In genomic region chr11:101008206-101009045, GRCm38 (mm10) we compare ENCODE assay signal across 8 mouse cellular contexts. TPM values are rescaled to one million over a fixed set of nuclear protein-coding genes. Genes with fewer than 3 reads are reported as not detected.
DNase-seq lines count a peak whose midpoint lies in the region; ATAC-seq lines count a peak whose summit lies in the region.

No protein-coding gene starts in this region.

- no peaks in the 10 kb centered on the region for H3K27me3 ChIP-seq in heart, embryonic 11.5 days (ENCODE audit: control insufficient read depth, insufficient read depth, low read length)
- H3K27me3 ChIP-seq in limb, embryonic 11.5 days (ENCODE audit: control insufficient read depth, insufficient read depth, low read length) = no peaks in the 10 kb centered on the region
- 0 out of 2 replicates have a peak, but pooled peaks cover 2% of the 10 kb centered on the region for H3K27me3 ChIP-seq in midbrain, embryonic 15.5 days (replicated peaks)

- peak; percentile 42 for DNase-seq in layer of hippocampus, adult 9-10 months (ENCODE audit: low spot score)
- no peak for DNase-seq in layer of hippocampus, adult 8-10 months (ENCODE audit: low spot score in 2 of 2)
- peak; percentile 82 for DNase-seq in adipocyte (ENCODE audit: low spot score)
- no peak for DNase-seq in limb, embryonic 11.5 days (ENCODE audit: low spot score)
- DNase-seq in right cerebral cortex, postnatal 36 days (ENCODE audit: low spot score in 2 of 2) = no peak
- DNase-seq in right cerebral cortex, adult 18-20 months = no peak

- no peak for ATAC-seq in heart, embryonic 11.5 days (replicated peaks; ENCODE audit: insufficient number of reproducible peaks, low FRiP score, low TSS enrichment)
- ATAC-seq in limb, embryonic 11.5 days (ENCODE audit: insufficient number of reproducible peaks, low FRiP score, low TSS enrichment, low read depth) = no peak
- ATAC-seq in midbrain, embryonic 15.5 days (replicated peaks) = no peak; the same call in 1 of the 2 replicates

- no peaks in the 10 kb centered on the region for H3K36me3 ChIP-seq in heart, embryonic 11.5 days (ENCODE audit: control insufficient read depth, insufficient read depth, low read length)
- H3K36me3 ChIP-seq in limb, embryonic 11.5 days (ENCODE audit: control insufficient read depth, insufficient read depth, low read length) = peaks cover 2% of the 10 kb centered on the region; the same call in 1 of the 2 replicates
- H3K36me3 ChIP-seq in midbrain, embryonic 15.5 days (replicated peaks) = no peaks in the 10 kb centered on the region

- H3K9me3 ChIP-seq in heart, embryonic 11.5 days (replicated peaks; ENCODE audit: control insufficient read depth, low read length) = no peaks in the 10 kb centered on the region
- H3K9me3 ChIP-seq in limb, embryonic 11.5 days (ENCODE audit: control insufficient read depth, low read length) = no peaks in the 10 kb centered on the region
- no peaks in the 10 kb centered on the region for H3K9me3 ChIP-seq in midbrain, embryonic 15.5 days

- peak overlapping the region; percentile 79 for H3K4me3 ChIP-seq in heart, embryonic 11.5 days (ENCODE audit: low read depth, low read length)
- peak overlapping the region; percentile 58 for H3K4me3 ChIP-seq in limb, embryonic 11.5 days (ENCODE audit: low read depth, low read length)
- peak overlapping the region; percentile 73 for H3K4me3 ChIP-seq in midbrain, embryonic 15.5 days

- peak overlapping the region; percentile 86 for H3K27ac ChIP-seq in heart, embryonic 11.5 days (ENCODE audit: low read depth, low read length)
- H3K27ac ChIP-seq in limb, embryonic 11.5 days (replicated peaks; ENCODE audit: low read depth, low read length) = no peak overlapping the region
- peak overlapping the region; percentile 91 for H3K27ac ChIP-seq in midbrain, embryonic 15.5 days

- peaks cover 15% of the 10 kb centered on the region; the same call in 1 of the 2 replicates for H3K4me1 ChIP-seq in heart, embryonic 11.5 days (ENCODE audit: control insufficient read depth, insufficient read depth, low read length)
- peaks cover 3% of the 10 kb centered on the region; the same call in 1 of the 2 replicates for H3K4me1 ChIP-seq in limb, embryonic 11.5 days (ENCODE audit: control insufficient read depth, insufficient read depth, low read length)
- H3K4me1 ChIP-seq in midbrain, embryonic 15.5 days = peaks cover 29% of the 10 kb centered on the region

- H3K4me2 ChIP-seq in heart, embryonic 11.5 days = peak overlapping the region; percentile 86
- H3K4me2 ChIP-seq in limb, embryonic 11.5 days (ENCODE audit: low read depth, severe bottlenecking) = peak overlapping the region; percentile 48
- H3K4me2 ChIP-seq in midbrain, embryonic 15.5 days = peak overlapping the region; percentile 72

- 43% methylated on average over 14 of the region's 14 CpGs for WGBS in heart, embryonic 11.5 days (ENCODE audit: insufficient replicate concordance)
- 59% methylated on average over 14 of the region's 14 CpGs for WGBS in limb, embryonic 11.5 days
- WGBS in midbrain, embryonic 15.5 days = 47% methylated on average over 14 of the region's 14 CpGs

- peak overlapping the region; percentile 86; the same call in 1 of the 2 replicates for H3K9ac ChIP-seq in heart, embryonic 11.5 days (ENCODE audit: low read depth, low read length)
- peak overlapping the region; percentile 41; the same call in 1 of the 2 replicates for H3K9ac ChIP-seq in limb, embryonic 11.5 days (ENCODE audit: low read length)
- peak overlapping the region; percentile 37; the same call in 1 of the 2 replicates for H3K9ac ChIP-seq in midbrain, embryonic 15.5 days

RNA-seq across cellular contexts. Expression of gene Atp6v0a1, which starts 0.8 kb away (rescaled TPM):
- 100 to 1,000 TPM; 402 to 498 (median 457) TPM for total RNA-seq in layer of hippocampus, adult 8-10 months (2022)
- 57.1 and 62.2 TPM in 2 replicates for polyA plus RNA-seq in heart, embryonic 11.5 days (2014; fragmentation: Nextera tagmentation; extraction: Ambion mirVana)
- 27.1 and 32.0 TPM in 2 replicates for polyA plus RNA-seq in limb, embryonic 11.5 days (2014; fragmentation: Nextera tagmentation; extraction: Ambion mirVana)
- polyA plus RNA-seq in midbrain, embryonic 15.5 days (2015; fragmentation: Nextera tagmentation; extraction: Ambion mirVana) = 136 and 148 TPM in 2 replicates

RNA-seq across cellular contexts. Expression of gene Cavin1, which starts 37.7 kb away (rescaled TPM):
- 10 to 100 TPM; 15.4 to 22.1 (median 18.9) TPM for total RNA-seq in layer of hippocampus, adult 8-10 months (2022)
- polyA plus RNA-seq in heart, embryonic 11.5 days (2014; fragmentation: Nextera tagmentation; extraction: Ambion mirVana) = 113 and 175 TPM in 2 replicates
- 10.2 and 13.3 TPM in 2 replicates for polyA plus RNA-seq in limb, embryonic 11.5 days (2014; fragmentation: Nextera tagmentation; extraction: Ambion mirVana)
- 47.9 and 50.8 TPM in 2 replicates for polyA plus RNA-seq in midbrain, embryonic 15.5 days (2015; fragmentation: Nextera tagmentation; extraction: Ambion mirVana)

Comparison
In these comparisons a context has a peak if more than half of its experiments do, and no peak if none do; other contexts are left out.
1. DNase-seq: peak in layer of hippocampus, adult 9-10 months (single experiment) and adipocyte (single experiment); none in layer of hippocampus, adult 8-10 months (0 of 2), limb, embryonic 11.5 days (single experiment), right cerebral cortex, postnatal 36 days (0 of 2) and right cerebral cortex, adult 18-20 months (single experiment).
2. Peak in every context shown above with its lines, with median percentiles within 50 percentile points of each other: H3K4me2 ChIP-seq, H3K4me3 ChIP-seq and H3K9ac ChIP-seq.